Mouse (Mus musculus): Measurements from ENCODE around the gene Nos1ap.

DNA sequence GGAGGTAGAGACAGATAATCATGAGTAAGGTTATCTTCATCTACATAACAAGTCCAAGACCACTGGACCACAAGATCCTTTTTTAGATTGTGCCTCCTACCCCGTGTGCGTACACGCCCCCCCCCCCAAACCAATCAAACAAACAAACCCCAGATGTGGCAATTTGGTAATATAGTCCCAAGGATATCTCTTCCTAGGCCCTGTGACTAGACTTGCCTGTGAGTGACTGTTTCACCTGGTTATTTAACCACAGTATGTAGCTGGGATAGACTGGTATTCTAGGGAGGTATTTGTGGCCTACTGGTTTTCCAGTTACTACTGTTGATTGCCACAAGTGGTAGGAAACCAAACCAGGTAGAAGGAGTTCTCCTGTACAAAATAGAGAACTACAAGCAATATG is 21.0 kb upstream of the Nos1ap start:
- TF ChIP-seq GATA1 (IDR thresholded peaks at IDR 0.05; ENCODE audit: low read length) = no peak
- TF ChIP-seq TAL1 (IDR thresholded peaks at IDR 0.05; ENCODE audit: low read length) = no peak
